Mouse (Mus musculus) mouse trophoblast stem cell (cell line): Measurements from ENCODE around the gene Tmem54.

Experiments used
- in situ Hi-C, 2 experiments: fragments of 300-500 bp; cut with MseI, MboI; formaldehyde crosslinking; loops; 2 replicates in 1 of 2; 3 replicates in 1 of 2; pipeline ENCODE4 v1.15.1; 2025

The Tmem54 gene

GRCm38 (mm10) chr4:129147552-129148103 lies 42.3 kb downstream of the Tmem54 start:
- in situ Hi-C loops: no loop called here

GRCm38 (mm10) chr4:129149321-129149720 lies 44.0 kb downstream of the Tmem54 start:
- in situ Hi-C loops: no loop called here

- in situ Hi-C loops: no loop called here
Observed at GRCm38 (mm10) chr4:129151276-129151811, 46.0 kb downstream of the Tmem54 start.

- in situ Hi-C loops: no loop called here
Observed at GRCm38 (mm10) chr4:129157541-129157940, 52.2 kb downstream of the Tmem54 start.

- in situ Hi-C loops: no loop called here
Observed at GRCm38 (mm10) chr4:129158549-129158948, 53.2 kb downstream of the Tmem54 start.

GRCm38 (mm10) chr4:129161076-129161475 lies 55.7 kb downstream of the Tmem54 start:
- in situ Hi-C loops: no loop called here
